Mouse (Mus musculus): Measurements from ENCODE around the gene Sptb.

Sptb gene

GRCm38 (mm10) chr12:76608241-76608640, 102.1 kb downstream of the Sptb start:
- DNase-seq (ENCODE audit: low spot score in 2 of 2) = no peak

DNA sequence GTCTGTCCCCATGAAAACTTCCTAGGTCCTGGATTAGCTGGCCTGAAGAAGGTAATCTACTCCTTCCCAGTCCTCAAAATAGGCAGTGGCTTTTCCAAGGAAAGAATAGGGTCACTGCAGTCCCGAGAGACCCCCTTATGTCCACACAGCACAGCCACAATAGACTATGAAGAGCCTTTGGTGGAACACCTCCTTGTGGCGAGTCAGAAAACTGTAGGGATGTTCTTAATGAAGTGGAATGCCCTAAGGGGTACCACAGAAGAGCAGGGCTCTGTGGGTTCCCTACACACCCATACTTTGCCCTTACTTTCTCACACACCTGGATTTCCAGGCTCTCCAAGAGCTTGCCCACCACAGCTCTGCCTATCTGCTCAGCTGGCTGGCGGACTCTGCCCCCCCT, 104.5 kb downstream of the Sptb start:
- DNase-seq (ENCODE audit: low spot score in 2 of 2) = no peak

DNA sequence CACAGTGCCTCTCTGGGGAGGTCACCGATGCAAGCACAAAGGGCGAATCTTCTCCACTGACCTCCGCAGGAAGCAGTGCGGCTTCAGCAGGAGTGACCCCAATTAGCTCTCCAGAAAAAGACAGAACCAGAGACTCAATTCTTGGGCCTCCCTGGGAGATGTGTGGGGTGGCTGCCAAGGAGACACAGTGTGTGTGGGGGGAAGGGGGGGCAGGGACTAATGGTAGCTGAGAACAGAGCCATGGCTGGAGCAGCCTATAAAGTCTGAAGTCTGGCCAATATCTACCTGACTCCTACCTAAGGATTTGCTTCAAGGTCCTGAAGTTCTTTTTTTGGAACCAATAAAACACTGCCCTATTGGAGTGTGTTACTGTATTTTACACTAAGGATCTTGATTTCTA, 105.8 kb downstream of the Sptb start:
- DNase-seq (ENCODE audit: low spot score in 2 of 2) = no peak

GRCm38 (mm10) chr12:76603779-76604178, 106.6 kb downstream of the Sptb start:
- no peak for DNase-seq (ENCODE audit: low spot score in 2 of 2)

DNA sequence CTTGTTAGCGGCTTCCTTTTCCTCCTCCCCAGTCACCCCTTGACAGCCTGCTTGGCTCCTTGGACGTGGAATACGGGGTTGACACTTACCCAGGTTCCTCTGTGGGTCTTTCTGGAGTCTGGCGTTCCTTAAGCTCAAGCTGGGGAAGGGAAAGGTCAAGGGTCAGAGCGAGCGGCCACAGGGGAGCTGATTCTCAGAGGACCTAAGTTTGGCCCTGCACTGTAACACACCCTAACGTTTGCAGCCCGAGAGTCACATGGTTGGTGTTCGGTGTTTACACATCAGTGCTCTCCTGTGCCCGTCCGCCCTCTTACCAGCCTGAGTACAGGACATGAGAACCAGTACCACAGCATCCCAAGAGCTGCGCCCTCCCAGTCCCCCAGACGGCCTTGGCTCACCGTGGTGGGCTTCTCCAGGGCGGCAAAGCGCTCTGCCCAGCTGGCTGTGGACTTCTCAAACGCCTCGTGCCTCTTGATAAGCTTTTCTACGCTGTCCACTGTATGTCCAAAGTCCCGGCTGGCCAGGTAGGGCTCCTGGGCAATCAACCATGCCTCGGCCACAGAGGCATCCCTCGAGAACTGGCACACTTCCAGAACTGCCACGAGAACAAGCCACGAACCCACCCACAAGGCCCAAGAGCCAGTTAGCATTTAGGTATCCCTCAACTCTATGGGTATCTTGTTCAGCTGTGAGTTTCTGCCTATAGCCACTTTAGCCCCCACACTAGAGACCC, 112.0 kb downstream of the Sptb start:
- DNase-seq (ENCODE audit: low spot score in 2 of 2) = no peak

DNA sequence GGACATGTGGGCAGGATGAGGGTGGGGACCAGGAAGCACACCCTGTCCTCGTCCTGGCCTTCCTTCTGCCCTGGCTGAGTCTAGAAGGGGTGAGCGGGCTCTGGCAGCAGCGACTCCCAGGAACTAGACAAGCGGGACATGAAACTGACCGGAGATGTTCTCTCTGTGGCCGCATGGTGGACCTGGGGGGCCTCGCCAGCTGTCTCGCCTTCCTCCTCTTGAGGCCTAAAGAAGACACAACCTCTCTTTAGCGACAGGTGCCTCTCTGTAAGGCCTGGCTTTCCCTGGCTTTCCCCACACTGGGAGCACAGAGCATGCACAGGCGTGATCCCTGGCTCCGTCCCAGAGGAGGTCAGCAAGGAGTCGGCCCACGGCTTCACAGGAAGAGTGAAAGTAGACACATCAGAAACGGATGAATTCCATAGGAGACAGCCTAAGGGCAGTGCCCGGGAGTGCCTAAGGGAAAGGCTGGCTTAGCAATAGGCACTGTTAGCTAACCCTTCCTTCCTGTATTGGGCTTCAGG, 112.7 kb downstream of the Sptb start:
- DNase-seq (ENCODE audit: low spot score in 2 of 2) = no peak

DNA sequence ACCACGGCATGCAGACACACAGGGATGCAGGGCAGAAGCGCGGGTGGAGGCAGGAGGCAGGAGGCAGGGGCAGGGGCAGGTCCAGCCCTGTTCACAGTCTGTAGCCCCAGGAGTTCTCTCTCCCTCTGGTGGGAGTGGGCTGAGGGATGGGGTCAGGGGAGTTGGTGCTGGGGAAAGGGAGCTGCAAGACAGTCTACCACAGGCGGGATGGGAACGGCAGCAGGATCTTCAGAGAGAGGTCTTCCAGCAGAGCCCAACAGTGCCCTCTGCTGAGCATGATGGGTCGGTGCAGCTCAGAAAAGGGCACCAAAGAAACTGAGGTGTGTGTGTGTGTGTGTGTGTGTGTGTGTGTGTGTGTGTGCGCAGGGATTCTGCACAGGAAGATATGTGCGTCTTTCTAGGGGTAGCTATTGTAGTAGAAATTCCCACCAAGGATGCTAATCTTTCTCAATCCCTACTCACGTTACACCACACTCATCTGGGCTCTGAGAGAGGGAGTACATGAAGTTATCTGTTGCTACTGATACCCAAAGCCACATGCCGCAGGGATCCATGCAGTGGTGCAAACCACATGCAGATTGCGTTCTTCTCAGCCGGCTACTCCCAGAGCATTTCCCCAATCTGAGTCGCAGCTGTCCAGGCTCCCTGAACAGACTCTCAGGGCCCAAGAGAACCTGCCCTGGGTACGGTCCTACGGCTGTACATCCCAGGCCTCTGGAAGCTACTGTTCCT, 113.9 kb downstream of the Sptb start:
- DNase-seq (ENCODE audit: low spot score in 2 of 2) = peak; percentile 64 to 68

- peak in 1 of 2 experiments; percentile 47 for DNase-seq (ENCODE audit: low spot score in 2 of 2)
Measured at GRCm38 (mm10) chr12:76595830-76596229, 114.5 kb downstream of the Sptb start.

GRCm38 (mm10) chr12:76594556-76594955, 115.8 kb downstream of the Sptb start:
- no peak for DNase-seq (ENCODE audit: low spot score in 2 of 2)

DNA sequence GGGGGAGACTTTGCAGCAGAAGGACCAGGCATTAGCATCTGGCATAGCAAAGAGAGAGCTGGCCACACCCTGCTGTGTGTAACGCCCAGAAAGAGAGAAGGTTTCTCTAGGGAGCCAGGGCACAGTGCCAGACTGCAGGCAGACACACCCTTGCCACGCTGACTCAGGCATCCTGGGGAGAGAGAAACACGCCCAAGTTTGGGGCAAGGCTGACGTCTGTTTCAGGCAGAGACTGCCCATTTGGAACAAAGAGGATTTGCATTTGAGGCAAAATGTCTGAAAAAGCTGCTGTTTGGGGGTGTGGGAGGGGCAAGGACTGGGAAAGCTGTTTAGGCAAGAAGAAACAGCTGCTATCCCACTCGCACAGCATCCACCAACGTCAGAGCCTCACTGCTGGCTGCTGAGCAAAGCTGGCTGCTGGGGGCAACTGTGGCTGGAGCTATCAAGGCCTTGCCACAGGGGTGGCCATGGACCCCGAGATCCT, 116.5 kb downstream of the Sptb start:
- DNase-seq (ENCODE audit: low spot score in 2 of 2) = peak; percentile 74 to 82

DNA sequence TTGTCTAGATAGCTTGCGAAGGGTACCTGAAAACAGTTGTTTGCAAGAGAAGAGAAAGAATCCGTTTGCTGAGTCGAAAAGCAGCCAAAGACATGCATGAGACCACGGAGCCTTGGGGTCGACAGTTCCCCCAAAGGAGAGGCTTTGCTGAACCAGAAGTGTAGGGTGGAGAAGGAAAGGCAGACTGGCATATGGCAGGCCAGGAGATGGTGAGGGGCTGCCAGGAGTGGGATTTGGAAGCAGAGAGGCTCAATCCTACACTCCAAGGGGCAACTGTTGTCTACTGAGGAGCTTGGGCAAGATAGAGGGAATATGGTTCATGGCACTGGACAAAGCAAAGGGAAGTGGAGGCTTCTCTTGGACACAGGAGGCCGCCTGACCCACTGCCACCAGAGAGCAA, 117.1 kb downstream of the Sptb start:
- DNase-seq (ENCODE audit: low spot score in 2 of 2) = no peak

DNA sequence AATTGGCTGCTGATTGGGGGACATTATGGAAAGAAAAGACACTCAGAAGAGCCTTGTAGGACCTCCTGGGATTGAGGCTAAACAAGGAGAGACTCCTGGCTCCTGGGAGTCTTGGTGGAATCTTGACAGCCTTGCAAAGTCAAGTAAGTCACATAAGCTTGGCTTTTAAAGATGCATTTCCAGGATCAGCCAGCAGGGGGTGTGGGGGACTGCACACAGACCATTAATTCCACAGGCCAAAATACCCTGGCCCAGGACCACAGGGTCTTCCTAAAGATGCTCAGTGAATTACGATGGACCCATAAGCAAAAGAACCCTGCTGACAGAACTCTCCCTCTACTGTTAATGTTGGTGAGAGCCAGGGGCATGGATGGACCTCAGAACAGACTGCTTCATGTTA, 118.1 kb downstream of the Sptb start:
- DNase-seq (ENCODE audit: low spot score in 2 of 2) = no peak

DNA sequence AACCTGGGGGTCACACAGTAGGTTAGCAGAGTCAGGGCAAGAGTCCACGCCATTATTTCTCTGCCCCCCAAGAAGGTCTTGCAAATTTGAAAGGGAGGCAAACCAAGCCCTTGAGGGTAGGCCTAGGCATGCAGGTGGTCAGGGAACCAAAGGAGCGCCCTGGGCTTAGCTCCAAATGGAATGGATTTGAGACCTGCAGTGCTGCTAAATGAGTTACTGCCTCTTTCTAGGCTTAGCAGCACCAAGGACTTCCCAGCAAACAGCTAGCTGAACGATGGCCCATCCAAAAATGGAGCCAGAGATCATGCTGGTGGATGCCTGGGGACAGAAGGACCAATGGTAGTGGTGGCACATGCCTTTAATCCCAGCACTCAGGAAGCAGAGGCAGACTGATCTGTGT, 119.3 kb downstream of the Sptb start:
- no peak for DNase-seq (ENCODE audit: low spot score in 2 of 2)

DNA sequence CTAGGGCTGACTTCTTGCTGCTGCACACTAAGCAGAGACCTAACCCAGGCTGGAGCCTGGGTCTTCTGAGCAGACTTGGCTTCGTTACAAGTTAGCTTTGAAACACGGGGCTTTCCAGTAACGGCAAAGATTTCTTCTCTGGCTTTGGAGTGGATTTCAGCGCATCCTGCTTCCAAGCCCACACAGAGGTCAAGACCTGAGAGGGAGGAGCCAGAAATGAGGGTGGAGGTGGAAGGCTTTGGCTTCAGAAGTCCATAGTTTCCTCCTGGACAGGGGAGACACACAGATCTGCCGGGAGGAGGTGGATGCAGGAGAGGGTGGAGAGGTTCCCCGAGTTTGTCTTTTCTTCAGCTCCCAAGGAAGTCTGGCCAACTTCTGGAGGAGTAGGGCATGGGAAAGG, 120.8 kb downstream of the Sptb start:
- DNase-seq (ENCODE audit: low spot score in 2 of 2) = no peak

DNA sequence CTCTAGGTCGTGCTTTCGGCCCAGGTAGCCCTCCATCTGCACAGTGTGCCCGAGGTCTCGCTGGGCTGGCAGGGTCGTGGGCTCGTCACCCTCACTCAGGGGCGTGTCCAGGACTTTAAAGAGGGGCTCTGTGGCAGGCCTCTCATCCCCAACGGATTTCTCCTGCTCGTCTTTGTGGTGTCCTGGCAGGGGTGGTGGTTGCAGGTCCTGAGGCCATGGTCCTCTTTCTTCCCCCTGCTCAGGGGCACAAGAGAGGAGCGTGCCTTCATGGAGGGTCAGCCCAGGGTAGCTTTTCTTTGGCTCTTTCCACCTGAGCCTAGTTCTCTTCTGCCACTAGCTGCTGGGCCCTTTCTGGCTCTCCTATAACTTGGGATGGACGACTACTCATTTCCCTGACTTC, 123.0 kb downstream of the Sptb start:
- no peak for DNase-seq (ENCODE audit: low spot score in 2 of 2)

GRCm38 (mm10) chr12:76585028-76585427, 125.3 kb downstream of the Sptb start:
- DNase-seq (ENCODE audit: low spot score in 2 of 2) = no peak

DNA sequence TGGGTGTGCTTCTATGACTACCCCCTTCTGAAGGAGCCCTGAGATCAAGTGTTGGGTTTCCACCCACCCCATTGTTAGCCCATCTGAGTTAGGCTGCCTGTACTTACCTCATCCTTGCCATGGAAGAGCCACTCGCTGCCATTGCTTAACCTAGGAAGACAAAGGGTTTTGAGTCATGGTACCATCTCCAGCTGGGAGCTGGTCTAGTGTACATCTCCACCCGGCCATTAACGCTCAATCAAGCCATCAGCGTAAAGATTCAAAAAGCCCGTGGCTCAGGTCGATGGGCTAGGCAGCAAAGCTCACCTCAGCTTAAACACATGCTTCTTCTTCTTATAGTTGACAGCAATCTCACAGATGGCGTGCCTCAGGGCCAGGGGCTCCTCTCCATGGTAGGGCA, 126.9 kb downstream of the Sptb start:
- DNase-seq (ENCODE audit: low spot score in 2 of 2) = no peak

- no peak for DNase-seq (ENCODE audit: low spot score in 2 of 2)
Measured at GRCm38 (mm10) chr12:76582841-76583240, 127.5 kb downstream of the Sptb start.

- DNase-seq (ENCODE audit: low spot score in 2 of 2) = no peak
Measured at GRCm38 (mm10) chr12:76582139-76582538, 128.2 kb downstream of the Sptb start.

DNA sequence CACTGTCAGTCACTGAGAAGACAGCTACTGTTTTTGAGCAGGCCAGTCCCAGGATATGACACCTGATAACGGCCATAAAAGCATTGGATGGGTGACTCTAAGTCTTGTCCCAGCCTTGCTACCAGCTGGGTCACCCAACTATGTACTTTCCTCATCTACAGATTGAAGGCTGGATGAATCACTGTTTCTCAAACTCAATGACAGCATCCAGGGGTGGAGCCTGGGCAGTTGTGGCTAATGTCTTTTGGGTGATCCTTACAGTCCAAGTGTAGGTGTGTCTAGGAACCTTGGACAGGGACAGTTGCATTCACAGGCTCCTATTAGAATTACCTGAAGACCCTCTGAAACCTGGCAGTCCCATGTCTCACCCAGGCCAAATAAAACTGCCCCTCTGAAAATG, 130.5 kb downstream of the Sptb start:
- no peak for DNase-seq (ENCODE audit: low spot score in 2 of 2)

DNA sequence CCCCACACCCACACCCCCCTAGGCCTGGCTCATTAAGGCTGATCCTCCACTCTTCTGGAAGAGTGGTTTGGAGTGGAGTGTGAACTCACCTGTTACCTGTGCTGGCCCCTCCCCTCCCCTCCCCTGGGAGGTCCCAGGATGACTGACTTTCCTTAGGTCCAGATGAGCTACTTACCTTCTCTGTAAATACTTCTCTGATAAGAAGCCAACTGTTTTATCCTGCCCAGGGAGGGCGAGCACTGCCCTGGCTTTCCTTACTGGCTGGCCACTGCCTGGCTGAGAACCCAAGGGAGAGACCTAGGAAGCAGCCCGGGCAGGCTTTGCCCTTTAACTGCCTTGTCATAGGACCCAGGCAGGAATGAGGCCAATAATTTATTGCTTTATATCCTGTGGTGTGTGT, 131.9 kb downstream of the Sptb start:
- DNase-seq (ENCODE audit: low spot score in 2 of 2) = no peak

DNA sequence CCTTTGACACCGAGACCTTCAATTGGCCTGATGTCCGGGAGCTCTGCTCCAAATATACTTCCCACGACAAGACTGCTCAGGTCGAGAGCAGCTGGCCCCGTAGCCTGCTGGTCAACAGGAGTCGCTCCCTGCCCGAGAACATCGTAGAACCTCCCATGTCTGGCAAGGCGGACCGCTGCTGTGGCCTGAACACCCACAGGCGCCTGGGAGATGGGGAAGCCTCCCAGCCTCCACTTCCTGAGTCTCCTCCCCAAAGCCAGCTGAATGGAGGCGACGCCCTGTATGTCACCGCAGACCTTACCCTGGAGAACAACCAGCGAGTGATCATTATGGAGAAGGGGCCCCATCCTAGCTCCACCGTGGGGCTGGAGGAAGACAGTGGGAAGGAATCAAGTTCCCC, 132.5 kb downstream of the Sptb start:
- DNase-seq (ENCODE audit: low spot score in 2 of 2) = no peak

GRCm38 (mm10) chr12:76576806-76577205, 133.5 kb downstream of the Sptb start:
- no peak for DNase-seq (ENCODE audit: low spot score in 2 of 2)
